Mouse (Mus musculus) lung, postnatal 0 days (tissue): ENCODE measurements around the gene Lysmd4.

ENCODE experiments used
- CTCF ChIP-seq: IDR thresholded peaks from 2 replicates; pipeline ENCODE4 v1.5.1; 2016; ENCODE audit warnings: antibody characterized with exemption, mild to moderate bottlenecking
- EP300 ChIP-seq: IDR thresholded peaks from 2 replicates; pipeline ENCODE4 v1.6.1; 2016; ENCODE audit warnings: antibody characterized with exemption, mild to moderate bottlenecking, control low read depth

GRCm38 (mm10) chr7:67243121-67243893, 21.0 kb downstream of the Lysmd4 start:
- TF ChIP-seq CTCF (peak; percentile 75), EP300 (no peak)
